Mouse (Mus musculus): ENCODE data around the gene Gm49510.

DNA sequence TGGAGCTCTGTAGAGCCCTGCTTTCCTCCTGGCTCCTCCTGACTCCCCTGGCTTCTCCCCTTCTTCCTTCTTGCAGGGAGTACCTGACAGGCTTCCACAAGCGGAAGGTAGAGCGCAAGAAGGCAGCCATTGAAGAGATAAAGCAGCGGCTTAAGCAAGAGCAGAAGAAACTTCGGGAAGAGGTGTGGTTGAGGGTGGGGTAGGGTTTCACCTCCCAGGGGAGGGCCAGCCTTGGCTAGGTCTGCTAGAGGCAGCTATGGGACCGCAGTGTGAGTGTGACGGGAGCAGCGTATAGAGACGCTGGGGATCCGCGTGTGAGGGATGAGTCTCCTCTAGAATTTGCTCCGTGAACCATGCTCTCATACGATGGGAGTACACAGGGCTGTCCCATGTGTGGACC, 36.9 kb downstream of the Gm49510 start:
- TF ChIP-seq CTCF (IDR thresholded peaks at IDR 0.05; ENCODE audit: low read depth, low read length) (no peak), POLR2A (IDR thresholded peaks at IDR 0.05; ENCODE audit: insufficient read depth, low read length) (no peak), EP300 (IDR thresholded peaks at IDR 0.05; ENCODE audit: insufficient read depth, low read depth, low read length) (no peak)

All from ES-Bruce4 (cell line).